Mouse (Mus musculus) midbrain, embryonic 11.5 days (tissue): Measurements from ENCODE around the gene Lrig1. TPM values are rescaled to one million over a fixed set of nuclear protein-coding genes. Genes with fewer than 3 reads are reported as not detected.

ENCODE experiments used
- ATAC-seq: fragments of 200-750 bp; cut with Nextera tagmentation; 2 replicates; pipeline ENCODE4 v1.8.0; 2017; ENCODE audit warnings: moderate TSS enrichment, moderate library complexity; ENCODE audit not compliant: low FRiP score
- DNase-seq: peaks from one replicate; pipeline ENCODE4 v3.0.0; 2015; ENCODE audit warnings: low spot score; ENCODE audit errors: missing footprints
- H3K27ac ChIP-seq: fragments of 300-500 bp; sonication (generic); 2 replicates; pipeline ENCODE4 v1.5.1; 2014; ENCODE audit warnings: low read depth, low read length
- H3K27me3 ChIP-seq: fragments of 300-500 bp; sonication (generic); 2 replicates; pipeline ENCODE4 v1.6.1; 2014; ENCODE audit warnings: mild to moderate bottlenecking, low read length, moderate library complexity, mixed read lengths; ENCODE audit not compliant: control insufficient read depth, insufficient read depth
- H3K36me3 ChIP-seq: fragments of 300-500 bp; sonication (generic); 2 replicates; pipeline ENCODE4 v1.6.1; 2014; ENCODE audit warnings: mild to moderate bottlenecking, low read length, moderate library complexity, mixed read lengths; ENCODE audit not compliant: control insufficient read depth, insufficient read depth
- H3K4me1 ChIP-seq: fragments of 300-500 bp; sonication (generic); 2 replicates; pipeline ENCODE4 v1.6.1; 2014; ENCODE audit warnings: low read length; ENCODE audit not compliant: control insufficient read depth, insufficient read depth
- H3K4me2 ChIP-seq: fragments of 300-500 bp; sonication (generic); 2 replicates; pipeline ENCODE4 v1.6.1; 2014; ENCODE audit warnings: mild to moderate bottlenecking, moderate library complexity
- H3K4me3 ChIP-seq: fragments of 300-500 bp; sonication (generic); 2 replicates; pipeline ENCODE4 v1.5.1; 2014; ENCODE audit warnings: low read depth, low read length
- H3K9ac ChIP-seq: fragments of 300-500 bp; sonication (generic); 2 replicates; pipeline ENCODE4 v1.6.1; 2014; ENCODE audit warnings: low read length
- H3K9me3 ChIP-seq: fragments of 300-500 bp; sonication (generic); 2 replicates; pipeline ENCODE4 v1.6.1; 2016; ENCODE audit warnings: low read length; ENCODE audit not compliant: control insufficient read depth
- WGBS: fragments of 180-500 bp; shearing (Covaris S2); extraction: QIAGEN DNeasy Blood & Tissue Kit; methylation state at CpG from one replicate; pipeline ENCODE4 v1.1.7; 2014; 5-methylcytosine and 5-hydroxymethylcytosine counted together
- polyA plus RNA-seq: library from polyadenylated mRNA; unstranded; fragments of >200 nt; fragmentation: Nextera tagmentation; extraction: Ambion mirVana; gene quantifications from 2 replicates; pipeline ENCODE4 v1.2.1, GENCODE M21; 2014

Gene Lrig1
- 15.9 and 17.4 TPM in 2 replicates for polyA plus RNA-seq

- Histone ChIP-seq H3K9ac (peak within 1 kb of the TSS; percentile 94), H3K4me3 (peak within 1 kb of the TSS; percentile 90), H3K27me3 (no peaks in the 10 kb centered on the region; the same call in 1 of the 2 replicates), H3K9me3 (no peaks in the 10 kb centered on the region), H3K4me2 (peak within 1 kb of the TSS; percentile 90), H3K36me3 (no peaks in the 10 kb centered on the region), H3K27ac (peak within 1 kb of the TSS; percentile 87), H3K4me1 (peaks cover 31% of the 10 kb centered on the region)
- ATAC-seq (peak; percentile 99), DNase-seq (peak; percentile 99)
- under 1% methylated on average over 39 of the region's 40 CpGs for WGBS
These were observed at the start of gene Lrig1 for GRCm38 (mm10) chr6:94700067-94700491. Gene Lrig1 (minus strand): TSS chr6:94700158.

- Histone ChIP-seq H3K27me3 (no peaks in the 10 kb centered on the region), H3K4me1 (peaks cover 7% of the 10 kb centered on the region), H3K27ac (peak overlapping the region; percentile 35; the same call in 1 of the 2 replicates), H3K9me3 (no peaks in the 10 kb centered on the region; the same call in 1 of the 2 replicates), H3K36me3 (no peaks in the 10 kb centered on the region), H3K9ac (no peak overlapping the region), H3K4me3 (no peak overlapping the region), H3K4me2 (no peak overlapping the region)
- WGBS = 72% methylated on average over 3 of the region's 3 CpGs
- DNase-seq = peak; percentile 81
- no peak for ATAC-seq
These were observed 49.7 kb upstream of the Lrig1 start for GRCm38 (mm10) chr6:94749626-94750025.

DNA sequence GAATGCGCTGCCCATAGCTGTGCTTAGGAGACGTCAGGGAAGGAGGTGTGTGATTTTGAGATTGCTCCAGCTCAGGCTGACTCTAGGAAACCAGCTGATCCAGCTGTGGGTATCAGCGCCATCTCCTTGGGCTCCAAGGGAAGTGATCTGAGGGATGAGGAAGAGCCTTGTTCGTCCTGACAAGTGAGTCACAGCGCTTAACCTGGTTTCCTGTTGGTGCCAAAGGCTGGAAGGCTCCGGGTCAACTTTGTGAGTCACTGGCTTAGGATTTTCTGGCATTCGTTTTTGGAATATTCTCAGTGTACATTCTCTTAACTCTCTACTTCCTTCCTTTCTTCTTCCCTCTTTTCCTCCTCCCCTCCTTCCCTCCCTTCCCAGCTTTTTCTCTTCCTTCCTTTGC is 48.4 kb upstream of the Lrig1 start:
- H3K4me2 ChIP-seq = no peak overlapping the region
- H3K9ac ChIP-seq = no peak overlapping the region
- ATAC-seq = no peak
- WGBS = 69% methylated on average over 7 of the region's 7 CpGs
- peaks cover 7% of the 10 kb centered on the region for H3K4me1 ChIP-seq
- peak; percentile 76 for DNase-seq
- H3K9me3 ChIP-seq = no peaks in the 10 kb centered on the region; the same call in 1 of the 2 replicates
- H3K27me3 ChIP-seq = no peaks in the 10 kb centered on the region
- no peak overlapping the region for H3K4me3 ChIP-seq
- H3K36me3 ChIP-seq = no peaks in the 10 kb centered on the region
- H3K27ac ChIP-seq = no peak overlapping the region

DNA sequence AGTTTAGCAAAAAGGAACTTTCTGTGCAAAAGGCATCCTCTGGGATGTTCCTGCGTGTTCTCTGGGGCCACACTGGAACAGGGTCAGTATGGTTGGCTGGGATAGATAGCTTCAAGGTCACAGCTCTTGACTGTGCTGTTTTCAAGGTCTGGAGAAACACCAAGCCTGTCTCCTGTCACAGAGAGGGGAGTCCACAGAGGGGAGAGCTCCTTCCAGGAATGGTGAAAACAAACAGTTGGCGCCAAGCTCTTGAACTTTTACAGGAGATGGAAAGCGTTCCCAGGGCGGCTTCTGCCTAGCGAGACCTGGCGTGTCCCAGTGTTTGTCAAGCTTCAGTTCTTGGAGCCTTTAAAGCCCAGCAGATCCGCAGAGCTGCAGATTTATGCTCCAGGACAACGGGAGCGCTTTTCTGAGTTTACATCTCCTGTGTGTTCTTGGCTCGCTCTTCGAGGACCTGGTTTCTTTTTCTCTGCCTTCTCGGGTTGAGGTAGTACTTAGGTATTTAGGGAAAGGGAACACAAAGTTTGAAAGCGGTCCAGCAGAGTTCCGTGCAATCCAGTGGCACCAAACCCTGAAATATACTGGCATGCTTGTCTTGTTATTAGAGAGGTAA is 40.3 kb upstream of the Lrig1 start:
- no peaks in the 10 kb centered on the region for H3K27me3 ChIP-seq
- no peaks in the 10 kb centered on the region for H3K36me3 ChIP-seq
- H3K4me1 ChIP-seq = no peaks in the 10 kb centered on the region
- H3K4me2 ChIP-seq = no peak overlapping the region
- H3K9me3 ChIP-seq = no peaks in the 10 kb centered on the region
- 91% methylated on average over 14 of the region's 14 CpGs for WGBS
- no peak overlapping the region for H3K4me3 ChIP-seq
- ATAC-seq = no peak
- peak; percentile 76 for DNase-seq
- no peak overlapping the region for H3K9ac ChIP-seq
- no peak overlapping the region for H3K27ac ChIP-seq

GRCm38 (mm10) chr6:94738647-94739046 is 38.7 kb upstream of the Lrig1 start:
- H3K4me3 ChIP-seq = no peak overlapping the region
- peak; percentile 26 for DNase-seq
- no peaks in the 10 kb centered on the region for H3K27me3 ChIP-seq
- H3K9me3 ChIP-seq = no peaks in the 10 kb centered on the region
- no peak overlapping the region for H3K9ac ChIP-seq
- no peak overlapping the region for H3K27ac ChIP-seq
- WGBS = 84% methylated on average over 3 of the region's 3 CpGs
- H3K4me2 ChIP-seq = no peak overlapping the region
- no peak for ATAC-seq
- H3K4me1 ChIP-seq = no peaks in the 10 kb centered on the region
- no peaks in the 10 kb centered on the region for H3K36me3 ChIP-seq

DNA sequence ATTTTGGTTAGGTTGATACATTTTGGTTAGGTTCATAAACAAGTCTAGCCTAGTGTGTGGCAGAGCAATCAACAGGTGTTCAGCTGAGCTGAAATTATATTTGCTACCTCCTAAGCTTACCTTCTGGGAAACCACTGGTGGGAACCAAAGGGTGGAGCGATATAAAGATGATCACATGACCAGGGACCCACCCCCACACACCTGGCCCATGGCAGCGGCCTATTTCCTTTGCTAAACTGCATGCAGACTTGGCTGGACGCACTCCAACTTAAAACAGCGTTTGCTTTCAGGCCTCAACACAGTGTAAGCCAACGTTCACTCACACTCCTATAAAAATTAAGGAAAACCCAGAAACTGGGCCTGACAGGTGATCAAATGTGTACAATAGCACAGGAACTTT is 33.9 kb upstream of the Lrig1 start:
- peak; percentile 61 for DNase-seq
- no peak overlapping the region for H3K9ac ChIP-seq

DNA sequence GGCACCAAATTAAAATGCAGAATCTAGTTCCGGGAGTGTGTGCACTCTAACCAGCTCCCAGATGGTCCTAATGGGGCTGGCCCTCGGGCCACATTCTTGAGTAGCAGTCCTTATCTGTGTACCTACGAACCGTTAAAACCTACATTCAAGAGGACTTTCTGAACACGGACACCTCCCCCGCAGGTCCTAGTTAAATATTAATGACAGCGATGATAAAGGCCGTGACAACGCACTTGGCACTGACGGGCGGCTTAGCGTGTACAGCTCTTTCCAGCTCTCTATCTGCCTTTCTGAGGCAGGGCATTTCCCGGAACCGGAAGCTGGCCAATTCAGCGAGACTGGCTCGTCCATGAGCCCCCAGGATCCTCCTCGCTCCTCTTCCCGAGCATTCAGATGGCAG is 29.9 kb upstream of the Lrig1 start:
- no peaks in the 10 kb centered on the region for H3K9me3 ChIP-seq
- no peak for DNase-seq
- H3K9ac ChIP-seq = no peak overlapping the region
- no peaks in the 10 kb centered on the region for H3K36me3 ChIP-seq
- H3K4me1 ChIP-seq = peaks cover 2% of the 10 kb centered on the region; the same call in 1 of the 2 replicates
- H3K27me3 ChIP-seq = no peaks in the 10 kb centered on the region
- H3K4me2 ChIP-seq = no peak overlapping the region
- no peak overlapping the region for H3K4me3 ChIP-seq
- H3K27ac ChIP-seq = no peak overlapping the region
- no peak for ATAC-seq
- WGBS = 76% methylated on average over 18 of the region's 18 CpGs

More for the DNA sequence above, 33.9 kb upstream of the Lrig1 start:
- Histone ChIP-seq H3K4me2 (no peak overlapping the region), H3K27ac (no peak overlapping the region), H3K36me3 (no peaks in the 10 kb centered on the region), H3K9me3 (no peaks in the 10 kb centered on the region), H3K27me3 (no peaks in the 10 kb centered on the region), H3K4me3 (no peak overlapping the region), H3K4me1 (peaks cover 2% of the 10 kb centered on the region; the same call in 1 of the 2 replicates)
- WGBS = 89% methylated on average over 5 of the region's 5 CpGs
- ATAC-seq = no peak

- Histone ChIP-seq H3K4me1 (peaks cover 2% of the 10 kb centered on the region; the same call in 1 of the 2 replicates), H3K27me3 (no peaks in the 10 kb centered on the region), H3K4me2 (no peak overlapping the region), H3K4me3 (no peak overlapping the region), H3K36me3 (no peaks in the 10 kb centered on the region), H3K9me3 (no peaks in the 10 kb centered on the region), H3K27ac (no peak overlapping the region), H3K9ac (no peak overlapping the region)
- peak; percentile 84 for DNase-seq
- ATAC-seq = no peak
- WGBS = 14% methylated on average over 3 of the region's 3 CpGs
These were observed 29.2 kb upstream of the Lrig1 start for GRCm38 (mm10) chr6:94729132-94729531.

- Histone ChIP-seq H3K27me3 (no peaks in the 10 kb centered on the region), H3K4me3 (no peak overlapping the region), H3K27ac (no peak overlapping the region), H3K4me2 (no peak overlapping the region), H3K9me3 (no peaks in the 10 kb centered on the region), H3K9ac (no peak overlapping the region), H3K4me1 (peaks cover under 1% of the 10 kb centered on the region; the same call in 1 of the 2 replicates), H3K36me3 (no peaks in the 10 kb centered on the region)
- DNase-seq = no peak
- no peak for ATAC-seq
- WGBS = 80% methylated on average over 1 of the region's 1 CpGs
These were observed 24.7 kb upstream of the Lrig1 start for GRCm38 (mm10) chr6:94724612-94725011.
